Mouse (Mus musculus) left cerebral cortex, adult 9 months (tissue): Measurements from ENCODE around the gene Tbx18.

Source experiments
- DNase-seq, 2 experiments: peaks; one replicate each; pipeline ENCODE4 v3.0.0; 2022; ENCODE audit warnings: low spot score in 2 of 2

Gene Tbx18

GRCm38 (mm10) chr9:87710360-87710759 lies 20.7 kb downstream of the Tbx18 start:
- no peak for DNase-seq

- peak in 1 of 2 experiments; percentile 47 for DNase-seq
Measured at GRCm38 (mm10) chr9:87708151-87708550, 22.9 kb downstream of the Tbx18 start.

- DNase-seq, result no peak
Measured at GRCm38 (mm10) chr9:87702267-87702666, 28.8 kb downstream of the Tbx18 start.

GRCm38 (mm10) chr9:87686981-87687380 lies 44.1 kb downstream of the Tbx18 start:
- no peak for DNase-seq

GRCm38 (mm10) chr9:87682247-87682646 lies 48.8 kb downstream of the Tbx18 start:
- DNase-seq, result no peak
